Mouse (Mus musculus) 416B (cell line): ENCODE results near the gene Hes5.
A peak's percentile ranks its signal among the peaks of the same experiment; 100 is the strongest.

ENCODE experiments used
- DNase-seq: peaks from one replicate; pipeline ENCODE4 v3.0.0; 2011; ENCODE audit warnings: low read depth

The Hes5 gene

DNA sequence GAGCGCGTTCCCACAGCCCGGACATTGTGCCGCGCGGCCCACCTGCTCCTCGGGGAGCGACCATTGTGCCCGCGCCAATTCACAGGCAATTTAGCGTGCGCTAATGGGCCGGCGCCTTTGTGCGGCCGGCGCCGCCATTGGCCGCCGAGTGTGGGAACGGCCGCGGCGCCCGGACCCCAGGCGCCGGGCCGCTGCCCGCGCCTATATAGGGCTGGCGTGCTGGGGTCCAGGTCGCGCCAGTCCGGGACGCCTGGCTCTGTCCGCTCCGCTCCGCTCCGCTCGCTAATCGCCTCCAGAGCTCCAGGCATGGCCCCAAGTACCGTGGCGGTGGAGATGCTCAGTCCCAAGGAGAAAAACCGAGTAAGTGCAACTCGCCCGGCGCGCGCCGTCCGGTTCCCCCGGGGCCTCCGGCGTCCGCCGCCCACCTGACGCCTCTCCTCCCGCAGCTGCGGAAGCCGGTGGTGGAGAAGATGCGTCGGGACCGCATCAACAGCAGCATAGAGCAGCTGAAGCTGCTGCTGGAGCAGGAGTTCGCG, at the start of gene Hes5:
Gene Hes5 (plus strand): TSS at position 234 of the 536 bp plus-strand sequence.
- DNase-seq, result no peak

GRCm38 (mm10) chr4:154911644-154912043, 49.1 kb upstream of the Hes5 start:
- no peak for DNase-seq

DNA sequence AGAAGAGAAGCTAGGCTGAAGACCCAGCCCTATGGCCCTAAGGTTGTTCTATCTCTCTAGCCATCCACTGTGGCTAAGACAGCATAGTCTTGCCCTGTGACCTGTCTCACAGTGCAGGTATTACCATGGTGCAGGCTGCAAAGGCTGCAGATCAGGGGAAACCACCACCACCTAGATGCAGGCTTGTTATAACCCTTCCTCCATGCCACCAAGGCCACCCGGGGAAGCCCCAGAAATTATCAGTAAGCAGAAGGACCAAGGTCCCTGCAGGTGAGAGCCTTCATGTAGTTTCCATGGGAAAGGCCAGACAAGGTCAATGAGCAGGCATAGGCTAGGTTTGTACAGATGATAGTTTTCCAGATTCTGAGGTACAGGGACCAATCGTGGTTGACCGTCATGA, 46.9 kb upstream of the Hes5 start:
- no peak for DNase-seq

- DNase-seq, result no peak
Observed at GRCm38 (mm10) chr4:154914252-154914651, 46.5 kb upstream of the Hes5 start.

DNA sequence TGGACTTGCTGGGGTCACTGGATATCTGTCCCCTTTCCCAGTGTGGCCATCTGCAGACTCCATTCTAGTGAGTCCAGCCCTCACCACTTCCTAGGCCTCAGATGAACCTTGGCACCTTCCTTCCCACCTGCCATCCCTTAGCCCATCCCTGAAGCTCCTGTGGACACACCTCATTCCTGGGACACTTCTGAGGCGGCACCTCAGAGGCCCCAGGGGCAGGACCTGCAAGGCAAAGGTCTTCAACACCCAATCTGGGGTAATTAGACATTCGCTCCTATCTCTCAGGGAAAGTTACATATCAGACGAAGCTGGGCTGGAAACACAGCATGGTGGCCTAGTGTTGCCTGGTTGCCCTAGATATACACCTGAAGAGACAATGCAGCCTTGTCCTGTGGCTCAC, 46.0 kb upstream of the Hes5 start:
- no peak for DNase-seq

GRCm38 (mm10) chr4:154915286-154915685, 45.4 kb upstream of the Hes5 start:
- no peak for DNase-seq

- no peak for DNase-seq
Observed at GRCm38 (mm10) chr4:154916662-154917061, 44.1 kb upstream of the Hes5 start.

- no peak for DNase-seq
Observed at GRCm38 (mm10) chr4:154922291-154922690, 38.4 kb upstream of the Hes5 start.

DNA sequence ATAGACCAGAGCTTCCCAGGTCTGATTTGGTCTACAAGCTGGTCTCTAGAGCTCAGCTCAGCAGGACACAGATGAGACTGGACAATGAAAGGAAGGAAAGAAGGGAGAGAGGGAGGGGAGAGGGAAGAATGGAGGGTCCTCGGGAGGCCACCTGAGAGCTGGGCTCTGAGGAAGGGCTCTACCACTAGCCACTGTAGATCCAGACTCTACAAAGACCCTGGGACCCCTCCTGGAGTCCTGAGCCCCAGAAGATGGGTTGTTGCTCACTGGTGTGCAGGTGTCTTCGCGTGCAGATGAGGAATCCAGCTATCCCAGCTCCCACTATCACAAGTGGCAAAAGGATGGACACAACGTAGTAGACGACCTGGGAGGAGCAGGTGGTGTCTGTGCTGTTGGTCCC, 37.8 kb upstream of the Hes5 start:
- no peak for DNase-seq

- no peak for DNase-seq
Observed at GRCm38 (mm10) chr4:154925413-154925812, 35.3 kb upstream of the Hes5 start.

DNA sequence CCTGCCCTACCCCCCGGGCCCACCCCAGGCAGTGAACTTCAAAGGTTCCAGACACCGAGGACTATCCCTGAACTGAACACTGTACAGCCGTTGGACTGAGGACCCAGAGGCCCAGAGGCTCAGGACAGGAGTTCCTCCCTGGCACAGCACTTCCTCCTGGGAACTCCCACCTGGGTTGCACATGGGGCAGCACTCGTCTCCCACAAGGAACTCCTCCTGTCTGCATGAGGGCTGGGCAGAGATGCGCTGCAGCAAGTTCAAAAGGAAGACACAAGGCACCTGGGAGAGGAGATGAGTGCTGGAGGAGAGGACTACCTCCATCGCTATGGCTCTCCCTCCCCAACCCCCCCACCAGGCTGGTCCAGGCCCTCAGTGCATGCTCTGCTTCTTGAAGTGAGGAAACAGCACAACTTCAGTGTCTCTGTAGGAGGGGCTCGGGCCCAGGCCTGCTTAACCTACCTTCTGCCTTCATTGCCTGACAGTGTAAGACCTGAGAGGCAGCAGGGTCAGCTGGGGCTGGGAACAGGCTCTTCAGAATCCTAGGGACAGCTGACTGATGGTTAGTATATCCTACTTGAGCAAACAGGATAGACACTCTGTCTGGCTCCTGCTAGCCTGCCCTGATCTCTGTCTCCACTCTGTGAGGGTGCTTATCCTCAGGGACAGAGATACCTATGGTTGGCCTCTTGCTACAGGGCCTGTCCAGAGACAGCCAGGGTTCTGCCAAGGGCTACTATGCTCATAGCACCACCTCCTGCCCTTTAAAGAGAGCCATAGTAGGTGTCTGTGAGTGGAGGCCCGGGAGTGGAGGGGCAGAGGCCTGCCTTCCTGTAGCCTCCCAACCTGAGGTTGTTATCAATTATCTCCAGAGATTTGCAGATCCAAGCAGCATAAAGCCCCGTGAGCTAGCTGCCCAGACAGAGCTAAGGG, 33.5 kb upstream of the Hes5 start:
- no peak for DNase-seq

- DNase-seq, result peak; percentile 76
Observed at GRCm38 (mm10) chr4:154927899-154928337, 32.8 kb upstream of the Hes5 start.

DNA sequence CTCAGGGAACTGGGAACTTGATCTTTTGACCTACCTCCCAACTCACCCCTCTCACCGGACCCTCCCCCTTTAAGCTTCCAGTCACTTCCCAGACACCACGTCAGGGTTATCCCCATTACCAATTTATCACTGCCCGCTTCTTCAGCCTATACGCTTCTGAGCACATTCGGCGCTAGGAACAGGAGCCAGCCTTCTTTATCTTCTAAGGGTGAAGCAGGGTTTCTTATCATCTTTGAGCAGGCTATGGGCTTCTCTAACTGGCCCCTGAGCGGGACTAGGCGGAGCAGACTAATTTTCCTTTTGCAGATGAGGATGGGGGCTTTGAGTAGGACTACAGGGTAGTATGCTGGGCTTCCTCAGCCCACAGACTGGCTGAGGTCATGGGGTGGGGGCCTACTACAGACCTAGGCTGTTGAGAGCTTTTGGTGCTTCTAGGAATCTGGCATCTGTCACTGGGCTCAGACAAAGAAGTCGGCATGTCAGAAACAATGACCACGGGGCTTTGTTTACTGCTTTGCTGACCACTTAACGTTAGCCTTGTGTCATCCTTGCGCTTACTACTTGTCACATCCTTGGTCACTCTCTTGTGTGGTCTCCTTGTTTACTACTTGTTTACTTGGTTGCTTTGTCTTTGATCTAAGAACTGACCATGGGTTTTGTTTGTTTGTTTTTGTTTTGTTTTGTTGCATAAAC, 32.2 kb upstream of the Hes5 start, which contains the start of gene Tnfrsf14:
Gene Tnfrsf14 (minus strand): TSS at position 169 of the 693 bp plus-strand sequence.
- DNase-seq, result peak; percentile 46

GRCm38 (mm10) chr4:154929088-154929660, 31.5 kb upstream of the Hes5 start:
- peak; percentile 81 for DNase-seq

- DNase-seq, result no peak
Observed at GRCm38 (mm10) chr4:154933306-154933907, 27.3 kb upstream of the Hes5 start.

DNA sequence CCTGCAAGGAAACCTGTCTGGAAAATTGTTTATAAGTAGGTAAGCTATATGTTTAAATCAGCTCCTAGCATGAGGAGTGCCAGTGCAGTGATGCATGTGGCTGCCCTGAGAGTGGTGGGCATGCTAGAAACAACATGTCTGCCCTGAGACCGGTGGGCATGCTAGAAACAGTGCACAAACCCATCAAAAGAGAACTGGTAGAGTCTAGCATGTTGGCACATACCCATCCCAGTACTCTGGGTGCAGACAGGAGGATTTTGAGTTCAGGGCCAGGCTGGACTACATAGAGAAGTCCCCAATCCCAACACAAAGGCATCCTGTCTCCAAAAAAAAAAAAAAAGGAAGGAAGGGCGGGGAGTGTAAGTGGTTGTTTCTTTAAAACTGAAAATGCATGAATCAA, 25.9 kb upstream of the Hes5 start:
- peak; percentile 35 for DNase-seq

- DNase-seq, result no peak
Observed at GRCm38 (mm10) chr4:154935788-154936187, 24.9 kb upstream of the Hes5 start.

DNA sequence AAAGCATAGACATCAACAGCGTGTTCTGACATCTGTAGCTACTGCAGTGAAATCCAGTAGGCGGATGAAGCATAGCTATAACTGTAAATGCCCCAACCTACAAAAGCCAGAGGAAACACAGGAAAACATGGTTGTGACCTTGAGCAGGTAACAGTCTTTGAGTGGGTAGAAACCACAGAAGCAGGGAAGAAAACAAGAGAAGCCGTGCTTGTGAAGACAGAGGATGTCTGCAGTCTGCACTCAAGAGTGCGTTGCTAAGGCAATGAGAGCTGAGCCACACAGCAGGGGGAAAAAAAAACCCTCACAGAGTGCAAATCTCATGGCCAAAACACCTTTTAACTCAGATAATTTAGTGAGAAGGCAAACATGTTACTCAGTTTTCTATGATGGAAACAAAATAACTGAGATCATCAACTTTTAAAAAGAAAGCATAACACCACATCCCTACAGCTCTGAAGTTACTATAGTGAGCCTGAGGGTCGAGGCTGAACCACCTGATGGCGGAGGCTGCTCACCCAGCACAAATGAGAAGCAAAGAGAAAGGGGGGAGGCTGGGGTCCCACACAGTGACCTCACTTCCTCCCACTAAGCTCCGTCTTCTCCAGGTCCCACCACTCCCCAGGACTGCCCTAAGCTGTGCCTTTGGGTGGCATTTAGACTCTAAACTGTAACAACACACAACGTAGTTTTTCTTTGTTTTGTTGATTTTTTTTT, 24.0 kb upstream of the Hes5 start:
- peak; percentile 21 for DNase-seq

- peak; percentile 58 for DNase-seq
Observed at GRCm38 (mm10) chr4:154937746-154938145, 23.0 kb upstream of the Hes5 start.

- DNase-seq, result no peak
Observed at GRCm38 (mm10) chr4:154940156-154940555, 20.6 kb upstream of the Hes5 start.

- DNase-seq, result peak; percentile 25
Observed at GRCm38 (mm10) chr4:154941831-154942230, 18.9 kb upstream of the Hes5 start.
